13 mouse cellular contexts compared by ENCODE assay signal in genomic region chr8:75063290-75063689, GRCm38 (mm10). TPM values are rescaled to one million over a fixed set of nuclear protein-coding genes. Genes with fewer than 3 reads are reported as not detected.
DNase-seq lines count a peak whose midpoint lies in the region; ATAC-seq lines count a peak whose summit lies in the region.
"Had no signal": no experiment of that assay in that cellular context is flagged by ENCODE, and none has a peak within 500 bp of the region (broad histone marks: within the 10 kb centered on the region; RNA-seq: fewer than 3 reads in every experiment).

No protein-coding gene starts in this region.

- no peaks in the 10 kb centered on the region for H3K9me3 ChIP-seq in heart, embryonic 10.5 days
- H3K9me3 ChIP-seq: heart, embryonic 15.5 days; limb, embryonic 12.5 days had no signal

- no peaks in the 10 kb centered on the region for H3K27me3 ChIP-seq in heart, embryonic 10.5 days (ENCODE audit: insufficient read depth, poor library complexity, severe bottlenecking)
- H3K27me3 ChIP-seq: heart, embryonic 15.5 days; limb, embryonic 12.5 days; Patski had no signal

- DNase-seq in heart, adult 18-20 months, result peak; percentile 51 to 75
- DNase-seq in heart, embryonic 10.5 days (ENCODE audit: low spot score), result no peak
- peak; percentile 73 for DNase-seq in 3T3-L1 (ENCODE audit: low read depth, low spot score)
- DNase-seq in adrenal gland, postnatal 25 days, result peak; percentile 14
- peak; percentile 72 to 79 for DNase-seq in heart, adult 9 months (ENCODE audit: low spot score in 2 of 2)
- no peak for DNase-seq in right cerebral cortex, postnatal 36 days (ENCODE audit: low spot score in 2 of 2)
- no peak for DNase-seq in lung, postnatal 10 days

- H3K4me1 ChIP-seq in heart, embryonic 10.5 days, result peaks cover 14% of the 10 kb centered on the region
- H3K4me1 ChIP-seq: limb, embryonic 12.5 days had no signal

- 63% methylated on average over 3 of the region's 3 CpGs for WGBS in heart, embryonic 10.5 days

- no peak overlapping the region for H3K27ac ChIP-seq in heart, embryonic 10.5 days
- H3K27ac ChIP-seq: heart, embryonic 15.5 days; limb, embryonic 12.5 days had no signal

- no peak overlapping the region for H3K4me3 ChIP-seq in heart, embryonic 10.5 days
- H3K4me3 ChIP-seq: heart, embryonic 15.5 days; limb, embryonic 12.5 days had no signal

- peaks cover 69% of the 10 kb centered on the region for H3K36me3 ChIP-seq in heart, embryonic 10.5 days

- no peak for ATAC-seq in activated CD4-positive, CD25-positive, alpha-beta regulatory T cell, adult 4 months
- ATAC-seq: forebrain, embryonic 14.5 days; inflammation-experienced regulatory T-cells, adult 6 months; Patski had no signal

RNA-seq across cellular contexts. Expression of gene Tom1, which starts 29.8 kb away (rescaled TPM):
- 10 to 100 TPM; 57.9 to 63.7 TPM for total RNA-seq in heart, adult 18-20 months (2021)
- polyA plus RNA-seq in heart, embryonic 10.5 days (2016; fragmentation: Nextera tagmentation; extraction: Ambion mirVana), result 40.3 and 46.4 TPM in 2 replicates
- 36.1 and 45.9 TPM in 2 replicates for total RNA-seq in adrenal gland, postnatal 25 days (2021)
- 10 to 100 TPM; 14.3 to 14.7 TPM for polyA plus RNA-seq in activated CD4-positive, CD25-positive, alpha-beta regulatory T cell, adult 4 months (2017; shearing (Covaris generic))

RNA-seq across cellular contexts. Expression of gene Hmox1, which starts 30.1 kb away (rescaled TPM):
- total RNA-seq in heart, adult 18-20 months (2021), result 10 to 100 TPM; 10.3 to 17.5 TPM
- 19.9 and 28.3 TPM in 2 replicates for polyA plus RNA-seq in heart, embryonic 10.5 days (2016; fragmentation: Nextera tagmentation; extraction: Ambion mirVana)
- total RNA-seq in adrenal gland, postnatal 25 days (2021), result 26.3 and 44.3 TPM in 2 replicates
- polyA plus RNA-seq in activated CD4-positive, CD25-positive, alpha-beta regulatory T cell, adult 4 months (2017; shearing (Covaris generic)), result 1 to 10 TPM; 2.4 to 5.2 TPM

RNA-seq across cellular contexts. Expression of gene Mcm5, which starts 46.1 kb away (rescaled TPM):
- total RNA-seq in heart, adult 18-20 months (2021), result 1 to 10 TPM; 3.3 to 5.1 TPM
- 161 and 195 TPM in 2 replicates for polyA plus RNA-seq in heart, embryonic 10.5 days (2016; fragmentation: Nextera tagmentation; extraction: Ambion mirVana)
- 24.2 and 26.3 TPM in 2 replicates for total RNA-seq in adrenal gland, postnatal 25 days (2021)
- 10 to 100 TPM; 37.6 to 60.5 TPM for polyA plus RNA-seq in activated CD4-positive, CD25-positive, alpha-beta regulatory T cell, adult 4 months (2017; shearing (Covaris generic))

Comparison
In these comparisons a context has a peak if more than half of its experiments do, and no peak if none do; other contexts are left out.
1. DNase-seq: peak in heart, adult 18-20 months (2 of 2), 3T3-L1 (single experiment), adrenal gland, postnatal 25 days (single experiment) and heart, adult 9 months (2 of 2); none in heart, embryonic 10.5 days (single experiment), right cerebral cortex, postnatal 36 days (0 of 2) and lung, postnatal 10 days (single experiment).